Mouse (Mus musculus): Measurements from ENCODE around the gene 9130230L23Rik. TPM values are rescaled to one million over a fixed set of nuclear protein-coding genes. Genes with fewer than 3 reads are reported as not detected.

The 9130230L23Rik gene
- total and polyA plus RNA-seq, 3 experiments = 0.20 to 0.30 TPM; not detected in 1

DNA sequence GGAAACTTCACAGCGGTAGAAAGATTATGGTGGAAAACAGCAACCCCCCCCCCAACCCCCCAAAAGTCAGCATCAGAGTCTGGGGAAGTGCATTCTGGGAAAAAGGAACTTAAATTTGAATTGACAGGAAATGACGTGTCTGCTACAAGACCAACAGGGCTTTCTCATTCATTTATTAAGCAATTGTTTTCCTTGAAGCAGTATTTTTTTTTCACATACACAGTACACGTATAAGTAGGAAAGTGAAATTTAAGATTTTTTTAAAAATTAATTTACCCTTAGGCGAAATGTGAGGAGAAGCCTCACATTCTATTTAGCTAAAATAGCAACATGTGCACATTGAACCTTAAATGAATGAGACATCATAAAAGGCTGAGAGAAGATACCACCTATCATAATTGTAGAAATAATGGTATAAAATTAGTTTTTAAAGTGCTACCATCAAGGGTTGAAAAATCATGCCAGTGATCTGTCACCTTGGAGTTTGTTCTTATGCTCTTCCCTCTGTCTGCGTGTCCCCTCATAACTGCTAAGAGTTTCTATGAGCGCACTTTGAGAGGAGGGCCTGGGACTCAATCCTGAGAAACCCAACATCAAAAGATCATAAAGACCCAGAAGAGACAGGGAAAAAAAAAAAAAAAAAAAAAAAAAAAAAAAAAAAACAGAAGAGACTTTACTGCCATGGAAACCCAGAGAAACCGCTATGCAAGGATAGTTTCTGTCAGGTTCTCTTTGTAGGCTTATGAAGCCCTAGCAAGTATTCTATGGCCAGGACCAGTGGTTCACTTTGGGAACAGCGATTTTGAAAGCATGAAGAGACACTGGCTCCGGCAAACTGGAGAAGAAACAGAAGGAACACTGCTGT lies 47.7 kb downstream of the 9130230L23Rik start:
- H3K4me3 ChIP-seq (replicated peaks in 1 of 3; ENCODE audit: low read depth in 2 of 3, low read length in 2 of 3, poor library complexity in 1 of 3) = no peak overlapping the region
- dilution Hi-C loops (cut with MboI; ENCODE audit: extremely low pct_ligation_motif_present, extremely low pct_unique_long_range_greater_than_20kb, low sequenced_read_pairs) = no loop called here

DNA sequence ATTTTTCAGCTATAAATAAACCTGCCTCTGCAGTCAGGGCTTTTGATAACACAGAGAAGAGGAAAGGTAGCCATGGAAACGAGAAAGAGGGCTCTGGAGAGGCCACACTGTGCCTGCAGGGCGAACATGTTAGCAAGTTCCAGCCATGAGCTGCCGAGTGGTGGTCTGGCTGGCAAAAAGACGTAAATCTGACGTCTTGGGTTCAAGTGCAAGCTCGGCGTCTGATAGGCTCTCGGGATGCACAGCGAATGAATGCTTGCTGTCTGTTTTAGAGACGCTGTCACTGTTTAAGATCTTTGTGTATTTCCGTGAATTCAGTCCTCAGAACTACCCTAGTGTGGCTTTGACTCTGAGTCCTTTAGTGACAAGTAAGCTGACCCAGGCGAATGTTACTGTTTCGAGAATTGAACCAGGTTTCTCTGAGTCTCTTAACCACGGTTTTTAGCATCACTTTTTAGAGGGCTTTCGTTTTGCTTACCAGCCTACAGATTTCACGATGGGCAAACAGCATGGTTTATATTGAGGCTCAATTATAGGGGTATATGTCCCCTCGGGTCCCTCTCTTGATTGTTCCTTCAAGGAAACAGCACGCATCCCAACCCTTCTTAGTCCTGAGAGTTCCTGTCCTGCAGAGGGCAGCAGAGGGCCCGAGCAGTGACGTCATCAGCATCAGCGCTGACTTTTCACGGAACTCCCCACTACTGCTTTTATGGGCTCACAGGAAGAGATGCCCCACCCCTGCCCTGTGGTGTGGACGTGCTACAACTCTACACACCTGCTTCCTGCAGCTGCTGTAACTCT lies 48.5 kb downstream of the 9130230L23Rik start:
- Histone ChIP-seq H3K27ac (ENCODE audit: insufficient read depth, low read depth) (no peak overlapping the region), H3K9me3 (replicated peaks; ENCODE audit: low read length) (no peaks in the 10 kb centered on the region)
- in situ Hi-C loops (cut with MboI; ENCODE audit: low pct_ligation_motif_present, low pct_unique_long_range_greater_than_20kb, low sequenced_read_pairs) = loop anchor here (25.0 kb wide), 1 partner anchor 282 kb away; no protein-coding TSS in a partner anchor

More for the DNA sequence above, 47.7 kb downstream of the 9130230L23Rik start:
- Histone ChIP-seq H3K27me3 (replicated peaks) (no peaks in the 10 kb centered on the region), H3K79me2 (replicated peaks; ENCODE audit: control insufficient read depth, extremely low read depth, insufficient read depth, poor library complexity, severe bottlenecking) (no peaks in the 10 kb centered on the region), H3K9ac (ENCODE audit: insufficient read depth, low read depth) (no peak overlapping the region), H3K27ac (ENCODE audit: insufficient read depth, low read depth) (no peak overlapping the region), H3K36me3 (replicated peaks in 1 of 2; ENCODE audit: control insufficient read depth in 1 of 2, insufficient read depth in 1 of 2, low read length in 1 of 2) (no peaks in the 10 kb centered on the region), H3K4me2 (ENCODE audit: insufficient read depth, low read depth, poor library complexity, severe bottlenecking) (no peak overlapping the region), H3K9me3 (replicated peaks; ENCODE audit: low read length) (no peaks in the 10 kb centered on the region), H3K4me1 (ENCODE audit: control insufficient read depth in 1 of 2, insufficient read depth in 2 of 2) (peaks cover 4 to 26% of the 10 kb centered on the region in 2 experiments; a peak in 3 of 4 replicates)
- no peak for DNase-seq (ENCODE audit: extremely low read depth)
- TF ChIP-seq ZMIZ1 (IDR thresholded peaks at IDR 0.05; ENCODE audit: low read depth, low read length) = peak; percentile 78; the same call in 1 of the 2 replicates
- TF ChIP-seq JUND (conservative IDR thresholded peaks at IDR 0.05; ENCODE audit: low read depth, low read length) = peak; percentile 5; the same call in 1 of the 2 replicates
- TF ChIP-seq EP300 (IDR thresholded peaks at IDR 0.05; ENCODE audit: low read length) = no peak
- no peak for TF ChIP-seq ETS1 (conservative IDR thresholded peaks at IDR 0.05; ENCODE audit: low read depth, low read length)
- TF ChIP-seq HCFC1 (IDR thresholded peaks at IDR 0.05; ENCODE audit: low read depth, low read length) = peak; percentile 31; the same call in 1 of the 2 replicates
- peak; percentile 89 for TF ChIP-seq TBP (conservative IDR thresholded peaks at IDR 0.05; ENCODE audit: low read depth, low read length)
- TF ChIP-seq BHLHE40 (IDR thresholded peaks at IDR 0.05; ENCODE audit: low read depth, low read length) = 0 out of 2 replicates have a peak, but pooled peaks have one; percentile 41
- TF ChIP-seq ZNF384 (IDR thresholded peaks at IDR 0.05; ENCODE audit: low read depth, low read length) = peak; percentile 68
- in situ Hi-C loops (cut with MboI; ENCODE audit: low pct_ligation_motif_present, low pct_unique_long_range_greater_than_20kb, low sequenced_read_pairs) = loop anchor here (25.0 kb wide), 1 partner anchor 281 kb away; no protein-coding TSS in a partner anchor

More for the DNA sequence above, 48.5 kb downstream of the 9130230L23Rik start:
- TF ChIP-seq GABPA (IDR thresholded peaks at IDR 0.05; ENCODE audit: insufficient replicate concordance, low read depth, low read length) (no peak), JUND (conservative IDR thresholded peaks at IDR 0.05; ENCODE audit: low read depth, low read length) (peak; percentile 78), ELF1 (IDR thresholded peaks at IDR 0.05; ENCODE audit: low read depth, low read length) (peak; percentile 59), ETS1 (conservative IDR thresholded peaks at IDR 0.05; ENCODE audit: low read depth, low read length) (peak; percentile 84), CTCF (conservative IDR thresholded peaks at IDR 0.05 in 1 of 2, IDR thresholded peaks at IDR 0.05 in 1 of 2; ENCODE audit: low read depth in 2 of 2, low read length in 2 of 2) (peak; percentile 51 to 69), NELFE (IDR thresholded peaks at IDR 0.05; ENCODE audit: low read depth, low read length) (peak; percentile 9; the same call in 1 of the 2 replicates), TCF12 (IDR thresholded peaks at IDR 0.05; ENCODE audit: low read depth, low read length) (peak; percentile 76), POLR2A (IDR thresholded peaks at IDR 0.05; ENCODE audit: low read depth, low read length) (peak; percentile 35; the same call in 1 of the 2 replicates), MXI1 (IDR thresholded peaks at IDR 0.05; ENCODE audit: low read depth, low read length) (no peak), JUN (IDR thresholded peaks at IDR 0.05; ENCODE audit: insufficient read depth, low read depth, low read length) (peak; percentile 61; the same call in 1 of the 2 replicates), TBP (conservative IDR thresholded peaks at IDR 0.05; ENCODE audit: low read depth, low read length) (no peak)
- Histone ChIP-seq H3K36me3 (replicated peaks in 1 of 2; ENCODE audit: control insufficient read depth in 1 of 2, insufficient read depth in 1 of 2, low read length in 1 of 2) (no peaks in the 10 kb centered on the region), H3K27me3 (replicated peaks) (no peaks in the 10 kb centered on the region), H3K4me1 (ENCODE audit: control insufficient read depth in 1 of 2, insufficient read depth in 2 of 2) (peaks cover 3 to 27% of the 10 kb centered on the region in 2 experiments; a peak in 3 of 4 replicates), H3K9ac (ENCODE audit: insufficient read depth, low read depth) (no peak overlapping the region), H3K4me2 (ENCODE audit: insufficient read depth, low read depth, poor library complexity, severe bottlenecking) (no peak overlapping the region), H3K4me3 (replicated peaks in 1 of 3; ENCODE audit: low read depth in 2 of 3, low read length in 2 of 3, poor library complexity in 1 of 3) (no peak overlapping the region), H3K79me2 (replicated peaks; ENCODE audit: control insufficient read depth, extremely low read depth, insufficient read depth, poor library complexity, severe bottlenecking) (no peaks in the 10 kb centered on the region)
- dilution Hi-C loops (cut with MboI; ENCODE audit: extremely low pct_ligation_motif_present, extremely low pct_unique_long_range_greater_than_20kb, low sequenced_read_pairs) = no loop called here
- peak; percentile 83 for DNase-seq (ENCODE audit: extremely low read depth)
